Mouse (Mus musculus): Measurements from ENCODE around the gene Optn.

Optn gene

DNA sequence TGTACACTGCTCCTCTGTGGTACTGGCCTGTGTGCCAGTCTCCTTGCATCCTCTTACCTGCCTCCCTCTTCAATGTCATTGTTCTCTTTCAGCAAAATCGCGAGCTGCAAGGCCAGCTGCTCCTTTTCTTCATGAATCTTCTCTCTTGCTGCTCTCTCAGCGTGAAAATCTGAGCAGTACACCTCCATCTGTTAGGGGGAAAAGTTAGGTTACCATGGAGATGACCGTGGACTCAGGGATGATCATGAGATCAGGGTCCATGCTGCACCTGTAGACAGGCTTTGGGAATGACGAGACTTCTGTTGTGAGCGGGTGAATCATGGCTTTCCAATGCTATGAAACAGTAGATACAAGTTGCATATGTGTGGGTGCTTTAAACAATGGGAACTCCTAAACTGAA, 36.8 kb downstream of the Optn start:
- no peak for DNase-seq

- DNase-seq: peak; percentile 42 to 44
Measured at GRCm38 (mm10) chr2:5025162-5025733, 38.6 kb downstream of the Optn start.

DNA sequence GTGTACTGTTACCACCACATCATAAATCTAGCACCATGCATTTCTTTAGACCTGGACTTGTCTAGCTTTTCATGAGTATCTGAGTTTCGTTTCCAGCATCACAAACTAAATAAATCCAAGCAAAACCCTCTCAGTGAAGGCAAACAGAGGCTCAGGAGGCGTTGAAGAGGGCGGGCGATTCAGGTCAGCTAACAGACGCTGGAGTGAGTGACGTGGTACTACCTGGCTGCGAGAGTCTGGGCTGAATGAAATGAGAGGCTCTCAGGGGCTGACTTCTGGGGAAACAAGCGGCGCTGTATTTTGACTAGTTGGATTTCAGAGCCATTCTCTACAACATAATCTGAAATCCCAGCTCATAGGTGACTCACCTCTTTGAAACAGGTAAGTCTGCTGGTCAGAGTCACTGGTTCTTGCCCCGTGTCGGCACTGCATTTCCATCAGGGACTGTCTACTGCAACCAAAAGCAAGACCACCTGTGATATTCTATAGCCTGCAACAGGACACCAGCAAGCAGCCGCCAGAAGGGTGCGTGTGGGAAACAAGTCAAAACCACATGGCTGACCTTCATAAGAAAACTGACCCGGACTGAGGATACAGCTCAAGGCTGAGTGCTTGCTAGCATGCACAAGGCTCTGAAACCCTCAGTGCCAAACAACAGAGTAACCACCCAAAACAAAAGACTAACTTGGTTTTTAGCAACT, 40.0 kb downstream of the Optn start:
- DNase-seq: no peak

- DNase-seq: no peak
Measured at GRCm38 (mm10) chr2:5023275-5023674, 40.6 kb downstream of the Optn start.

DNA sequence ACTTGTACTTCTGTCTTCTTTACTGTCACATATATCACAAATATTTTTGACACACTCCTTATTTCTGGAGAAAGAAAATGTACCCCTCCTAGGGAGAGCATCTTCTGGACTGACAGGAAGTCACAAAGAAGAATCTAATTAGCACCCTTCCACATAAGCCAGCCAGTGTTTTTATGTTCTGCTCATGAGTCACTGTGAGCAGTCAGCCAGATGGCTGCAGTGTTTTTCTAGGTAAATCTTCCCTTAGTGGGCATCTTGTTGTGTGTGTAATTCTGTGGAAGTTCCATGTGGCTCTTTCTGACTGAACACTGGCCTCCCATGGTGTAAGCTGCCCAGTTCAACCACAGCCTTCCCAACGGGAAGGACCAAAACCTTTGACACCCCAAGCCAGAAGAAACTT, 44.1 kb downstream of the Optn start:
- DNase-seq: no peak

DNA sequence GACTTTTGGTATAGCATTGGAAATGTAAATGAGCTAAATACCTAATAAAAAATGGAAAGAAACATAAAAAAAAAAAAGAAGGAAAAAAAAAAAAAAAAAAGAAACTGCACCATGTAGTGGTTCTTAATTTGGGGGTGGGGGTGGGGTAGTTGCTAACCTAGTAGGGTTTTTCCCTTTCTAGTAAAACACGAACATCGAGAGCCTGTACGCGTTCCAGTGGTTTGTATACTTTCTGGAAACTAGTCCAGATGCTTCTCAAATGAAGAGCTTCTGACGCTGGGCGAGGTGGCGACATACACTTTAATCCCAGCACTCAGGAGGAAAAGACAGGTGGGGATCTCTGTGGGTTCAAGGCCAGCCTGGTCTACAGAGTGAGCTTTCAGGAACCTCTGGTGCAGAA, 46.9 kb downstream of the Optn start:
- DNase-seq: no peak

DNA sequence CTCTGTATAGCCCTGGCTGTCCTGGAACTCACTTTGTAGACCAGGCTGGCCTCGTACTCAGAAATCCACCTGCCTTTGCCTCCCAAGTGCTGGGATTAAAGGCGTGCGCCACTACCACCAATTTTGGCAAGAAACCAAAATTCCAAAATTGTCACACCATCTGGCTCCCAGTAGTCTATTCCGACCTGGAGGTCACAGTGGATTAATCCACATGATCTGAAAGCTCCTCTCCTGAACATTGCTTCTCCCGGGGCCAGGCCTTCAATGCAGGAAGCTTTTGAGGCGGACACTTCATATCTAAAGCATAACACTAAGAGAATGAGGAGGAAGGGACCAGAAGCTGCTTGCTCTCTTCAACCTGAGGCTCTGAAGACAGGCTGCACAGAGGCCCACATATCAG, 48.3 kb downstream of the Optn start:
- no peak for DNase-seq

- DNase-seq: no peak
Measured at GRCm38 (mm10) chr2:5014616-5015015, 49.2 kb downstream of the Optn start.

GRCm38 (mm10) chr2:5012491-5013324, 51.1 kb downstream of the Optn start, which contains the start of gene Mcm10:
TSS of gene Mcm10 (minus strand) at chr2:5012791.
- DNase-seq: peak; percentile 89 to 90

DNA sequence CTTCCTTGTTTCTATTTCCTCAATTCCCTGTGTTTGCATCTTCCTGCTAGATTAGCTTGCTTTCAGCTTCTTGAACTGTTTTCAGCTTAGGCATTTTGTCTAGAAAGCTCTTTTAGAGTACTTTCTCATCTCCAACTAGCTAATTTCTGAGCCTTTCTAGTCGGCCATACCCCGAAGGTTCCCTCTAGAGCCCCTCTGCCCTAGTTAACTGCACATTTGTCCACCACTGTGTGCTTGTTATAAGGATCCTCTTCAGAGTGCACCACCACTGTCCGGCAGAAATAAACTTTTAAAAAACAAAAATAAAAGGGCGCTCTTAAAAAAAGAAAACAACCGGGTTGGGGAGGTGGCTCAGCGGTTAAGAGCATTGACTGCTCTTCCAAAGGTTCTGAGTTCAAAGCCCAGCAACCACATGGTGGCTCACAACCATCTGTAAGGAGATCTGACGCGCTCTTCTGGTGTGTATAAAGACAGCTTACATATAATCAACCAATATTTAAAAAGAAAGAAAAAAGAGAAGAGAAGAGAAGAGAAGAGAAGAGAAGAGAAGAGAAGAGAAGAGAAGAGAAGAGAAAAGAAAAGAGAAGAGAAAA, 51.9 kb downstream of the Optn start:
- no peak for DNase-seq

- DNase-seq: no peak
Measured at GRCm38 (mm10) chr2:5007107-5007506, 56.7 kb downstream of the Optn start.

DNA sequence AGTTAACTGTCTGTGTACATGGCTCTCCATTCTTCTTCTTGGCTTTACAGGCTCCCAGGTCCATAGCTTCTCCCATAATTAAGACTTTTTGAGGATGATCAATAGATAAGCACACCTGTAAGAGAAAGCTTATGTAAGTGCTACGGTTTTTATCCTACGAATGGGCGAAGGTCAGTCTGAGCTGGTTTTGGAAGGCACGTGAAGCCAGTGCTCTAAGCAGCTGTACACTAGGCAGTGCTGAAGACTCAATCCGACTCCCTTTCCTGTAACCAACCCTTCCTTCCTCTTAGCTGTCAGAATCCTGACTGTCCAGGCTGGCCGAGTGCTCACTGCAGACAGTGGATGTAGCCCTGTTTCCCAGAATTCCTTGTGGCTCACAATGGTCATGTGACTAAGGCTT, 62.6 kb downstream of the Optn start:
- no peak for DNase-seq

DNA sequence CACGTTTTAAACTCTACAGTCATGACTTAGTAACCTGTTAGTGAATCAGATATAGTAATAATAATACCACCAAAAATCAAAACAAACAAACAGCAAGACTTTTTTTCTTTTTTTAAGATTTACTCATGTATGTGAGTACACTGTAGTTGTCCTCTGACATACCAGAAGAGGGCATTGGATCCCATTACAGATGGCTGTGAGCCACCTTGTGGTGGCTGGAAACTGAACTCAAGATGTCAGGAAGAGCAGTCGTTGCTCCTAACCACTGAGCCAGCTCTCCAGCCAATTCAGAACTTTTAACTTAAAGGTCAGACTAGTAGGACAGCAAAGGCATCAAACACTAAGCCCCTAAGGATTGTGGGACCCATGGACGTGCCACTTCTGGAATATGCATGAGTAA, 64.9 kb downstream of the Optn start:
- no peak for DNase-seq

DNA sequence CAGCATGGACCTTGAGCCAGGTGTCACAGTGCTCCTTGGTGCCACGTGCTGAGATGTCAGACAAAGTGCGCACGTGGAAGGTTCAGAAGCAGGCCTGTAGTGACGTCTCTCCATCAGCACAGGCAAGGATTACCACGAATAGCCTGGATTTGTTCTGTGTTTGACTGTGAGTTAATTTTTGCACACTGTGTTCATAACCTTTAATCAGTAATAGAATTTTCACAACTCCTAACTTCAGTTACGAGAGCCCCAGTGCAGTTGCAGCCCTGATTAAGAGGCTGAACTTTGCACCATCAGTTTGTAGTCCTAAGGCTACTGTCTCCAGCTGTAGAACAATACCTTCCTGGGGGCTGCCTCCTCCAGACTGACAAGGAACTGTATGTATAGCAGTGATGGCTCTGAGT, 67.4 kb downstream of the Optn start:
- no peak for DNase-seq

GRCm38 (mm10) chr2:4995646-4996045, 68.2 kb downstream of the Optn start:
- DNase-seq: no peak

DNA sequence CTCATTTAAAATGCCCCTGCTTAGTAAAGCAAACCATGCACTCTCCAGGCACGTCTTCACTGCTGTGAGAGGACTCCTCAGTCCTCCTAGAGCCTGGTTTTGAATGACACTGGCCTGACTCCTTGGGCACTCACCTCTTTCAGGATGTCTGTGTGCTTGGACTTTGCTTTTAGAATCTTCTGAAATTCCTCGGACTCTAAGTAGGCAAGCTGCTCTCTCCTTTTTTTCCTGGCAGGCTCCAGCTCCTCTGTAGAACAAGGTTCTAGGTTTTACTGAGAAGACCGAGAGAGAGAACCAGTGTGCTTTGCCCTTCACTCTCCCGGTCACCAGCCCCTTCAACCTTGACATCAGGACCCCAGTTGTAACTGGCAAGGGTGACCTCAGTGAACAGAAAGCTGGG, 69.4 kb downstream of the Optn start:
- no peak for DNase-seq

GRCm38 (mm10) chr2:4993584-4993983, 70.3 kb downstream of the Optn start:
- no peak for DNase-seq

DNA sequence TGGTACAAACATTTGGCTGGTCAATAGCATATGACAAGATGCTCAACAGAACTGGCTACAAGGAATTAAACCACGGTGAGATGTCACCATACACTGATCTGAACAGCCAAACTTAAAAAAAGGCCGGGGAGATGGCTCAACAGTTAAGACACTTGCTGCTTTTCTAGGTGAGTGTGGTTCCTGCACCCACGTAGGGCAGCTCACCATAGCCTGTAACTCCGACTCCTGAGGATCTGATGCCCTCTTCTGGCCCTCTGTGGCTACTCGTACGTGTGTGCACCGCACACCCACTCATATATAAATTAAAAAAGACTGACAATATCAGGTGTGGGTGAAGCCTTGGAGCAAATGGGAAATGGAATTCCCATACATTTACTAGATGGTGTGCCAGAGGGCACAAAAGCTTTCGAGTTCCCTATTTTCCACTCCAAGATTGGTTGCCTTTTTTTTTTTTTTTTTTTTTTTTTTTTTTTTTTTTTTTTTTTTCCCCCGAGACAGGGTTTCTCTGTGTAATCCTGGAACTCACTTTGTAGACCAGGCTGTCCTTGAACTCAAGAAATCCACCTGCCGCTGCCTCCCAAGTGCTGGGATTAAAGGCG, 74.9 kb downstream of the Optn start:
- no peak for DNase-seq

DNA sequence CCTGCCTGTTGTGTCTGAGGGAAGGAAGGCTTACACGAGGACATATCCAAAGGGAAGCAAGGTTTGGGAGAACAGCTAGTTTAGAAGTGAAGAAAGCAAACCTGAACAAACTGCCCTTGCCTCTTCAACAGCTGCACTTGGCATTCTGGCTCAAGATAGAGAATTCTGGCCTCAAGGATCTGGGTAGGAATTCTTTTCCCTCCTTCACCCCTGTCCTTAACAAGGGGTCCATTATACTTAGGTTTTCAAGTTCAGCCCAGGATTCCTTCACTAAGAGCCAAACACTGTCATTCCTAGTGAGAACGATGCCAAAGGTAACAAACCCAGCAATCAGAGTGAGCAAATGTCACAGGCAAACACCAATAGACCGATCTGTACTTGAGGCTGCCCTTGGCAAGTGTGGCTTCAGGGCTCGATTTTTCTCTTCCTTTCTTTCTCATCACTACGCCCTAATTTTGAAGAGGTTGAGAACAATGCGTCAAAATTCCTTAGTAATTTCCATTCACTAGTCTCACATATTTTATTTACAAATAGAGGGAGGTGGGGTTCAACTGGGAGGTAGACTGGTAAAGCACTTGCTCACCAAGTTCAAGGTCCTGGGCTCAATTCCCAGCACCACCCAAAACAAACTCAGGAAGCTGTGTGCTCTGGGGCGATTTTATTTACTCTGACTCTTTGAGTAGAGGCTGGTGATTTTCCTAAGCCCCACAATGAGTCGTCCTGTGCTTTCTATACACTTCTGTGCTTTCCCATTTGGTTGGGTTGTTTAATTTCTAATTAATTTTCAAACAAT, 76.3 kb downstream of the Optn start:
- no peak for DNase-seq

- no peak for DNase-seq
Measured at GRCm38 (mm10) chr2:4986798-4987197, 77.1 kb downstream of the Optn start.

DNA sequence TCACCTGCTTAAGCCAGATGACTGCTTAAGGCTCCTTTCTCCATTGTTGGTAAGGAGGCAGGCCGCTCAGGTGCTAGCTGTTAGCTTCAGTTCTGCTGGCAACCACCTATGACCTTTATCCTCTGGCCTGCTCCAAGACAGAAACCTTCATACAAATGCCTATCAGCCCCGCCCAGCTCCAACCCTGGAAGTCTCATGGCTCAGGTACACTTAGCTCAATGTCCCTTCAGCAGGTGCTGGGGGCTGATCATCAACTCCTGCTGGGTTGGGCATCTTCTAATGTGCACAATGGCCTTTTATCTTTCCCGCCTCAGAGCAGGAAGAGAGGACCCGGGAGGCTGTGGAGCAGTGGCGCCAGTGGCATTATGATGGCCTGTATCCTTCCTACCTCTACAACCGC, 78.9 kb downstream of the Optn start:
- DNase-seq: no peak

GRCm38 (mm10) chr2:4983987-4984386, 79.9 kb downstream of the Optn start:
- no peak for DNase-seq

Data from B cell, adult 2 months (primary cell).